22 mouse cellular contexts compared by ENCODE assay signal in the genomic region with DNA sequence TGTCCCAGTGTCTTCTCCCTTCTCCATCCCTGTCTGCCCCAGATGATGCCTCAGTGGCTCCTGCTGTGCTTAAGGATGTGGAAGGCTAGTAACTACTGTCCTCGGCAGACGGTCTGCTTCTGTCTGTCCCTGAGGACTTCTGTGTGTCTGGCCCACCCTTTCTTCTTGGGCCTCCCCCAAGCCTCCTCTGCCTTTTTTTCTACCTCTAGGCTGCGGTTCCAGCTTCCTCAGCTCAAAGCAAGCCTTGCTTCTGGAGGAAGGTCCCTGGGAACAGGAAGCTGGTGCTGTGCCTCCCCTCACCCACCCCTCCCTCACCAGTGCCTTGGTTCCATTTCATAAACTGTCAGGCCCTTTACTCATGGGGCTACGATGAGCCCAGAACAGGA. TPM values are rescaled to one million over a fixed set of nuclear protein-coding genes. Genes with fewer than 3 reads are reported as not detected.
A peak's percentile ranks its signal among the peaks of the same experiment; 100 is the strongest.
DNase-seq lines count a peak whose midpoint lies in the region; ATAC-seq and TF ChIP-seq lines count a peak whose summit lies in the region.
"Had no signal": no experiment of that assay in that cellular context is flagged by ENCODE, and none has a peak within 500 bp of the region (broad histone marks: within the 10 kb centered on the region; RNA-seq: fewer than 3 reads in every experiment).

No protein-coding gene starts in this region.

- peak; percentile 90 for DNase-seq in heart, adult 11 months
- no peak for DNase-seq in heart, adult 8-10 months (ENCODE audit: low spot score)
- no peak for DNase-seq in midbrain, embryonic 10.5 days (ENCODE audit: low spot score)
- no peak for DNase-seq in stomach, postnatal 0 days (ENCODE audit: low spot score)
- DNase-seq in frontal cortex, postnatal 10 days (ENCODE audit: low spot score in 2 of 2): no peak
- DNase-seq: cerebellum, adult 2 months; gastrocnemius, postnatal 14 days; heart, adult 2 months; heart, postnatal 4 days; kidney, postnatal 4 days; liver had no signal

- no peak for TF ChIP-seq CTCF in stomach, postnatal 0 days (IDR thresholded peaks at IDR 0.05; ENCODE audit: low read depth)

- no peak overlapping the region for H3K9ac ChIP-seq in midbrain, embryonic 13.5 days (replicated peaks)
- H3K9ac ChIP-seq in stomach, postnatal 0 days (ENCODE audit: low read length): no peak overlapping the region
- H3K9ac ChIP-seq: heart, embryonic 15.5 days; liver, embryonic 15.5 days; midbrain, embryonic 12.5 days; stomach, embryonic 15.5 days had no signal

- no peaks in the 10 kb centered on the region for H3K27me3 ChIP-seq in midbrain, embryonic 10.5 days (ENCODE audit: low read depth, poor library complexity, severe bottlenecking)
- no peaks in the 10 kb centered on the region for H3K27me3 ChIP-seq in midbrain, embryonic 13.5 days
- H3K27me3 ChIP-seq in stomach, postnatal 0 days (ENCODE audit: control insufficient read depth, insufficient read depth, low read length): no peaks in the 10 kb centered on the region
- H3K27me3 ChIP-seq: heart, embryonic 15.5 days; liver, embryonic 15.5 days; midbrain, embryonic 12.5 days; stomach, embryonic 15.5 days had no signal

- no peak for ATAC-seq in midbrain, embryonic 13.5 days
- peak; percentile 83 to 95 for ATAC-seq in hematopoietic stem cell, adult 5-6 weeks (replicated peaks in 1 of 2; ENCODE audit: insufficient read depth in 1 of 2, low FRiP score in 2 of 2, low TSS enrichment in 1 of 2, low read depth in 1 of 2, poor library complexity in 2 of 2, severe bottlenecking in 2 of 2)
- no peak for ATAC-seq in stomach, postnatal 0 days (ENCODE audit: low FRiP score, low TSS enrichment)
- ATAC-seq: forebrain, embryonic 16.5 days; hindbrain, embryonic 16.5 days; intestine, postnatal 0 days had no signal

- no peaks in the 10 kb centered on the region for H3K9me3 ChIP-seq in midbrain, embryonic 10.5 days (replicated peaks)
- no peaks in the 10 kb centered on the region for H3K9me3 ChIP-seq in midbrain, embryonic 13.5 days
- H3K9me3 ChIP-seq in stomach, postnatal 0 days (ENCODE audit: control insufficient read depth, low read length): no peaks in the 10 kb centered on the region
- H3K9me3 ChIP-seq: embryonic facial prominence, embryonic 10.5 days; heart, embryonic 15.5 days; liver, embryonic 15.5 days; midbrain, embryonic 12.5 days; stomach, embryonic 15.5 days had no signal

- 0 out of 2 replicates have a peak overlapping the region, but pooled peaks have one; percentile 49 for H3K27ac ChIP-seq in midbrain, embryonic 10.5 days (replicated peaks)
- no peak overlapping the region for H3K27ac ChIP-seq in midbrain, embryonic 13.5 days
- peak overlapping the region; percentile 64; the same call in 1 of the 2 replicates for H3K27ac ChIP-seq in stomach, postnatal 0 days (replicated peaks)
- H3K27ac ChIP-seq: embryonic facial prominence, embryonic 10.5 days; heart, adult 2 months; liver, embryonic 15.5 days; macrophage; midbrain, embryonic 12.5 days had no signal

- no peak overlapping the region for H3K4me3 ChIP-seq in midbrain, embryonic 10.5 days
- no peak overlapping the region for H3K4me3 ChIP-seq in midbrain, embryonic 13.5 days (replicated peaks)
- no peak overlapping the region for H3K4me3 ChIP-seq in stomach, postnatal 0 days (ENCODE audit: low read depth, low read length)
- H3K4me3 ChIP-seq: embryonic facial prominence, embryonic 10.5 days; heart, adult 2 months; heart, embryonic 15.5 days; liver, embryonic 15.5 days; midbrain, embryonic 12.5 days; stomach, embryonic 15.5 days had no signal

- H3K4me1 ChIP-seq in midbrain, embryonic 10.5 days: no peaks in the 10 kb centered on the region
- peaks cover 5% of the 10 kb centered on the region; the same call in 1 of the 2 replicates for H3K4me1 ChIP-seq in midbrain, embryonic 13.5 days (replicated peaks)
- 0 out of 2 replicates have a peak, but pooled peaks cover 3% of the 10 kb centered on the region for H3K4me1 ChIP-seq in stomach, postnatal 0 days (replicated peaks; ENCODE audit: control insufficient read depth, insufficient read depth)
- H3K4me1 ChIP-seq: liver, embryonic 15.5 days; midbrain, embryonic 12.5 days had no signal

- H3K36me3 ChIP-seq in midbrain, embryonic 10.5 days: no peaks in the 10 kb centered on the region
- H3K36me3 ChIP-seq in midbrain, embryonic 13.5 days: no peaks in the 10 kb centered on the region
- no peaks in the 10 kb centered on the region for H3K36me3 ChIP-seq in stomach, postnatal 0 days (ENCODE audit: control insufficient read depth, insufficient read depth, low read length)
- H3K36me3 ChIP-seq: embryonic facial prominence, embryonic 10.5 days; heart, embryonic 15.5 days; liver, embryonic 15.5 days; midbrain, embryonic 12.5 days; stomach, embryonic 15.5 days had no signal

- no peak for TF ChIP-seq EP300 in stomach, postnatal 0 days (optimal IDR thresholded peaks at IDR 0.05)

- H3K4me2 ChIP-seq in midbrain, embryonic 13.5 days (replicated peaks): no peak overlapping the region
- no peak overlapping the region for H3K4me2 ChIP-seq in stomach, postnatal 0 days (replicated peaks; ENCODE audit: low read depth)
- H3K4me2 ChIP-seq: heart, embryonic 15.5 days; liver, embryonic 15.5 days; midbrain, embryonic 12.5 days; stomach, embryonic 15.5 days had no signal

- WGBS in midbrain, embryonic 10.5 days: 75% methylated on average over 4 of the region's 4 CpGs
- WGBS in midbrain, embryonic 13.5 days: 78% methylated on average over 4 of the region's 4 CpGs
- WGBS in stomach, postnatal 0 days: 67% methylated on average over 4 of the region's 4 CpGs

RNA-seq across cellular contexts. Expression of gene Afdn, which starts 28.6 kb away (rescaled TPM):
- 100 to 1,000 TPM in 1 of 4 experiments, 10 to 100 TPM in 3; 62.7 to 106 (median 77.6) TPM for total RNA-seq in heart, adult 8-10 months (2022)
- polyA plus RNA-seq in midbrain, embryonic 10.5 days (2016; fragmentation: Nextera tagmentation; extraction: Ambion mirVana): 72.1 and 73.1 TPM in 2 replicates
- polyA plus RNA-seq in midbrain, embryonic 13.5 days (2015; fragmentation: Nextera tagmentation; extraction: Ambion mirVana): 158 and 165 TPM in 2 replicates
- total RNA-seq in hematopoietic stem cell, adult 5-6 weeks (2017): 18.8 and 43.2 TPM in 2 replicates
- 116 and 118 TPM in 2 replicates for polyA plus RNA-seq in stomach, postnatal 0 days (2015; fragmentation: Nextera tagmentation; extraction: Ambion mirVana)

RNA-seq across cellular contexts. Expression of gene Tcte2, which starts 29.9 kb away (rescaled TPM):
- 1 to 10 TPM; 6.0 to 7.6 (median 6.3) TPM for total RNA-seq in heart, adult 8-10 months (2022)
- 5.6 and 6.1 TPM in 2 replicates for polyA plus RNA-seq in midbrain, embryonic 10.5 days (2016; fragmentation: Nextera tagmentation; extraction: Ambion mirVana)
- polyA plus RNA-seq in midbrain, embryonic 13.5 days (2015; fragmentation: Nextera tagmentation; extraction: Ambion mirVana): 16.3 and 20.6 TPM in 2 replicates
- 0.25 TPM in 1 of 2 replicates, not detected in the other for total RNA-seq in hematopoietic stem cell, adult 5-6 weeks (2017)
- 3.3 and 3.6 TPM in 2 replicates for polyA plus RNA-seq in stomach, postnatal 0 days (2015; fragmentation: Nextera tagmentation; extraction: Ambion mirVana)
- polyA plus RNA-seq: macrophage had no signal

Comparison
In these comparisons a context has a peak if more than half of its experiments do, and no peak if none do; other contexts are left out.
1. ATAC-seq: peak in hematopoietic stem cell, adult 5-6 weeks (2 of 2); none in midbrain, embryonic 13.5 days (single experiment) and stomach, postnatal 0 days (single experiment).